Comparison of ENCODE assay signal across 38 mouse cellular contexts in the genomic region with DNA sequence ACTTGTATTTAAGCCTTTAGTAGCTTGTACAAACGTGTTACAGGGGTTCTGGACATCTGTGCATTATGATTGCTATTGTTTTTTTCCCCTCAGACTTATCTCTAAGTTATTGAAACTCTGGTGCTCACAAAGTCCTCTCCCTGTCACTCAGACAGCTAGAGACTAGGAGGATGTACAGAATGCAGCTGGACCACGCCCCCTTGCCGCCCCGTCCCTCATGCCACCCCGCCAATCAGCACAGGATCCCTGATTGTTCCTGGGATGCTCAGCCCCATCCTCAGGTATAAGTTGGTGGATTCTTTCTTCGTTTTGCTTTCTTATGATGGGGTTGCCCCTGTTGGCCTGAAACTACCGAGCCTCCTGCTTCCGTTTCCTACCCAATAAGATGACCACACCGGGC. TPM values are rescaled to one million over a fixed set of nuclear protein-coding genes. Genes with fewer than 3 reads are reported as not detected.
DNase-seq lines count a peak whose midpoint lies in the region; ATAC-seq and TF ChIP-seq lines count a peak whose summit lies in the region.
"Had no signal": no experiment of that assay in that cellular context is flagged by ENCODE, and none has a peak within 500 bp of the region (broad histone marks: within the 10 kb centered on the region; RNA-seq: fewer than 3 reads in every experiment).

No protein-coding gene starts in this region.

- H3K9ac ChIP-seq in heart, embryonic 14.5 days (ENCODE audit: low read length) = no peak overlapping the region
- H3K9ac ChIP-seq in kidney, embryonic 15.5 days = no peak overlapping the region
- H3K9ac ChIP-seq in midbrain, embryonic 15.5 days = no peak overlapping the region
- H3K9ac ChIP-seq in midbrain, postnatal 0 days (replicated peaks; ENCODE audit: low read length, poor library complexity, severe bottlenecking) = no peak overlapping the region
- H3K9ac ChIP-seq in midbrain, embryonic 16.5 days (ENCODE audit: low read depth, low read length) = no peak overlapping the region
- H3K9ac ChIP-seq: heart, embryonic 12.5 days; liver, embryonic 14.5 days had no signal

- no peak overlapping the region for H3K27ac ChIP-seq in heart, embryonic 14.5 days (replicated peaks in 1 of 2; ENCODE audit: control insufficient read depth in 1 of 2, insufficient read depth in 1 of 2, low read depth in 2 of 2, low read length in 2 of 2)
- H3K27ac ChIP-seq in heart, embryonic 10.5 days = no peak overlapping the region
- H3K27ac ChIP-seq in kidney, embryonic 15.5 days = peak overlapping the region; percentile 23
- no peak overlapping the region for H3K27ac ChIP-seq in midbrain, embryonic 15.5 days
- H3K27ac ChIP-seq in midbrain, postnatal 0 days (ENCODE audit: low read depth, low read length) = no peak overlapping the region
- no peak overlapping the region for H3K27ac ChIP-seq in midbrain, embryonic 16.5 days (ENCODE audit: low read length)
- H3K27ac ChIP-seq: liver, embryonic 14.5 days; macrophage; stomach, postnatal 0 days had no signal

- no peaks in the 10 kb centered on the region for H3K36me3 ChIP-seq in heart, embryonic 14.5 days (ENCODE audit: control insufficient read depth, insufficient read depth, low read length)
- H3K36me3 ChIP-seq in heart, embryonic 10.5 days = no peaks in the 10 kb centered on the region
- no peaks in the 10 kb centered on the region for H3K36me3 ChIP-seq in kidney, embryonic 15.5 days
- H3K36me3 ChIP-seq in midbrain, embryonic 15.5 days (replicated peaks) = no peaks in the 10 kb centered on the region
- no peaks in the 10 kb centered on the region for H3K36me3 ChIP-seq in midbrain, postnatal 0 days (ENCODE audit: insufficient read depth, low read length)
- no peaks in the 10 kb centered on the region for H3K36me3 ChIP-seq in midbrain, embryonic 16.5 days (ENCODE audit: control insufficient read depth, insufficient read depth, low read length)
- H3K36me3 ChIP-seq: heart, embryonic 12.5 days had no signal

- H3K9me3 ChIP-seq in heart, embryonic 14.5 days (ENCODE audit: control insufficient read depth, low read length) = no peaks in the 10 kb centered on the region
- no peaks in the 10 kb centered on the region for H3K9me3 ChIP-seq in heart, embryonic 10.5 days
- H3K9me3 ChIP-seq in kidney, embryonic 15.5 days (replicated peaks) = 0 out of 2 replicates have a peak, but pooled peaks cover 4% of the 10 kb centered on the region
- no peaks in the 10 kb centered on the region for H3K9me3 ChIP-seq in midbrain, embryonic 15.5 days
- H3K9me3 ChIP-seq in midbrain, postnatal 0 days (ENCODE audit: low read length) = 0 out of 2 replicates have a peak, but pooled peaks cover 3% of the 10 kb centered on the region
- no peaks in the 10 kb centered on the region for H3K9me3 ChIP-seq in midbrain, embryonic 16.5 days (replicated peaks; ENCODE audit: control insufficient read depth, low read length, poor library complexity, severe bottlenecking)

- no peaks in the 10 kb centered on the region for H3K27me3 ChIP-seq in heart, embryonic 14.5 days (ENCODE audit: control insufficient read depth, insufficient read depth, low read length)
- no peaks in the 10 kb centered on the region for H3K27me3 ChIP-seq in heart, embryonic 10.5 days (ENCODE audit: insufficient read depth, poor library complexity, severe bottlenecking)
- no peaks in the 10 kb centered on the region for H3K27me3 ChIP-seq in kidney, embryonic 15.5 days
- H3K27me3 ChIP-seq in midbrain, embryonic 15.5 days (replicated peaks) = no peaks in the 10 kb centered on the region
- H3K27me3 ChIP-seq in midbrain, postnatal 0 days (ENCODE audit: insufficient read depth, low read length) = no peaks in the 10 kb centered on the region
- H3K27me3 ChIP-seq in midbrain, embryonic 16.5 days (ENCODE audit: control insufficient read depth, insufficient read depth, low read depth, low read length) = no peaks in the 10 kb centered on the region
- H3K27me3 ChIP-seq: heart, embryonic 12.5 days had no signal

- no peak for TF ChIP-seq CTCF in midbrain, postnatal 0 days (IDR thresholded peaks at IDR 0.05)

- no peak for DNase-seq in heart, embryonic 10.5 days (ENCODE audit: low spot score)
- no peak for DNase-seq in kidney, postnatal 10 days
- no peak for DNase-seq in midbrain, postnatal 0 days (ENCODE audit: low spot score)
- DNase-seq: adrenal gland, adult 2 months; cerebellum, adult 2 months; cerebellum, postnatal 14 days; gastrocnemius, postnatal 25 days; heart, adult 18-20 months; heart, postnatal 14 days; liver; lung, adult 2 months; lung, postnatal 10 days; right cerebral cortex, postnatal 4 days; thymus, adult 2 months; thymus, postnatal 36 days had no signal

- peaks cover 2 to 11% of the 10 kb centered on the region in 2 experiments; a peak in 3 of 4 replicates for H3K4me1 ChIP-seq in heart, embryonic 14.5 days (ENCODE audit: control insufficient read depth in 2 of 2, insufficient read depth in 2 of 2, low read length in 2 of 2)
- H3K4me1 ChIP-seq in heart, embryonic 10.5 days = peaks cover 10% of the 10 kb centered on the region
- peaks cover 8% of the 10 kb centered on the region for H3K4me1 ChIP-seq in kidney, embryonic 15.5 days
- no peaks in the 10 kb centered on the region for H3K4me1 ChIP-seq in midbrain, embryonic 15.5 days
- no peaks in the 10 kb centered on the region for H3K4me1 ChIP-seq in midbrain, postnatal 0 days (ENCODE audit: insufficient read depth, low read length)
- H3K4me1 ChIP-seq in midbrain, embryonic 16.5 days (ENCODE audit: control insufficient read depth, insufficient read depth, low read length) = no peaks in the 10 kb centered on the region
- H3K4me1 ChIP-seq: heart, embryonic 12.5 days had no signal

- WGBS in heart, embryonic 14.5 days = 37% methylated on average over 9 of the region's 9 CpGs
- WGBS in heart, embryonic 10.5 days = 37% methylated on average over 9 of the region's 9 CpGs
- 33% methylated on average over 9 of the region's 9 CpGs for WGBS in kidney, embryonic 15.5 days
- WGBS in midbrain, embryonic 15.5 days = 30% methylated on average over 9 of the region's 9 CpGs
- 35% methylated on average over 9 of the region's 9 CpGs for WGBS in midbrain, postnatal 0 days
- WGBS in midbrain, embryonic 16.5 days = 25% methylated on average over 9 of the region's 9 CpGs

- H3K4me3 ChIP-seq in heart, embryonic 14.5 days (ENCODE audit: control insufficient read depth in 1 of 2, insufficient read depth in 1 of 2, low read depth in 1 of 2, low read length in 2 of 2) = no peak overlapping the region
- H3K4me3 ChIP-seq in heart, embryonic 10.5 days = no peak overlapping the region
- no peak overlapping the region for H3K4me3 ChIP-seq in kidney, embryonic 15.5 days (replicated peaks)
- H3K4me3 ChIP-seq in midbrain, embryonic 15.5 days = no peak overlapping the region
- no peak overlapping the region for H3K4me3 ChIP-seq in midbrain, postnatal 0 days (ENCODE audit: low read depth, low read length)
- no peak overlapping the region for H3K4me3 ChIP-seq in midbrain, embryonic 16.5 days (ENCODE audit: low read depth, low read length)
- H3K4me3 ChIP-seq: heart, embryonic 12.5 days had no signal

- H3K4me2 ChIP-seq in heart, embryonic 14.5 days (ENCODE audit: low read length) = peak overlapping the region; percentile 20; the same call in 1 of the 2 replicates
- peak overlapping the region; percentile 38 for H3K4me2 ChIP-seq in kidney, embryonic 15.5 days
- H3K4me2 ChIP-seq in midbrain, embryonic 15.5 days = 0 out of 2 replicates have a peak overlapping the region, but pooled peaks have one; percentile 24
- no peak overlapping the region for H3K4me2 ChIP-seq in midbrain, postnatal 0 days (ENCODE audit: low read depth, low read length, poor library complexity, severe bottlenecking)
- peak overlapping the region; percentile 31; the same call in 1 of the 2 replicates for H3K4me2 ChIP-seq in midbrain, embryonic 16.5 days (ENCODE audit: low read length)
- H3K4me2 ChIP-seq: heart, embryonic 12.5 days had no signal

- ATAC-seq in heart, embryonic 14.5 days (ENCODE audit: insufficient number of reproducible peaks, insufficient read depth, low FRiP score, low read depth) = no peak
- 0 out of 2 replicates have a peak, but pooled peaks have one; percentile 33 for ATAC-seq in kidney, embryonic 15.5 days (replicated peaks; ENCODE audit: low FRiP score)
- no peak for ATAC-seq in midbrain, embryonic 15.5 days (replicated peaks)
- ATAC-seq in midbrain, postnatal 0 days (ENCODE audit: low FRiP score) = no peak
- no peak for ATAC-seq in midbrain, embryonic 16.5 days
- ATAC-seq: activated CD4-positive, CD25-positive, alpha-beta regulatory T cell, adult 4 months; CD4-positive, CD25-positive, alpha-beta regulatory T cell, adult 4 months; forebrain, embryonic 14.5 days; intestine, embryonic 16.5 days had no signal

RNA-seq across cellular contexts. Expression of gene Eddm3b, which starts 0.8 kb away (rescaled TPM):
- not detected in 2 replicates for polyA plus RNA-seq in heart, embryonic 14.5 days (2014; fragmentation: Nextera tagmentation; extraction: Ambion mirVana)
- 0.13 TPM in 1 of 2 replicates, not detected in the other for polyA plus RNA-seq in heart, embryonic 10.5 days (2016; fragmentation: Nextera tagmentation; extraction: Ambion mirVana)
- polyA plus RNA-seq in kidney, embryonic 15.5 days (2015; fragmentation: Nextera tagmentation; extraction: Ambion mirVana) = 2.0 and 2.1 TPM in 2 replicates
- not detected in 2 replicates for polyA plus RNA-seq in midbrain, embryonic 15.5 days (2015; fragmentation: Nextera tagmentation; extraction: Ambion mirVana)
- total RNA-seq in midbrain, postnatal 0 days (2014; rRNA removed) = not detected in 2 replicates
- 0.11 TPM in 1 of 2 replicates, not detected in the other for polyA plus RNA-seq in midbrain, postnatal 0 days (2015; fragmentation: Nextera tagmentation; extraction: Ambion mirVana)
- polyA plus RNA-seq in midbrain, embryonic 16.5 days (2015; fragmentation: Nextera tagmentation; extraction: Ambion mirVana) = not detected in 2 replicates
- total RNA-seq: adrenal gland, adult 2 months; gastrocnemius, adult 18-20 months; gastrocnemius, postnatal 25 days; heart, adult 18-20 months; heart, postnatal 14 days; layer of hippocampus, adult 18-20 months; layer of hippocampus, postnatal 10 days; left cerebral cortex, adult 18-20 months; left cerebral cortex, postnatal 14 days; neutrophil, adult 5-6 weeks had no signal
- polyA plus RNA-seq: activated CD4-positive, CD25-positive, alpha-beta regulatory T cell, adult 4 months; adrenal gland, adult 2 months; CD4-positive, CD25-positive, alpha-beta regulatory T cell, adult 4 months; cerebellum, adult 2 months; cortical plate, adult 2 months; forebrain, embryonic 14.5 days; frontal cortex, adult 2 months; heart, embryonic 12.5 days; intestine, embryonic 16.5 days; limb, embryonic 11.5 days; liver, embryonic 14.5 days; lung, adult 2 months; macrophage; neural tube, embryonic 11.5 days; spleen, adult 2 months; stomach, postnatal 0 days; thymus, adult 2 months had no signal

RNA-seq across cellular contexts. Expression of gene Rnase6, which starts 10.2 kb away (rescaled TPM):
- 0.24 and 1.0 TPM in 2 replicates for polyA plus RNA-seq in heart, embryonic 14.5 days (2014; fragmentation: Nextera tagmentation; extraction: Ambion mirVana)
- 0.14 and 0.87 TPM in 2 replicates for polyA plus RNA-seq in heart, embryonic 10.5 days (2016; fragmentation: Nextera tagmentation; extraction: Ambion mirVana)
- polyA plus RNA-seq in kidney, embryonic 15.5 days (2015; fragmentation: Nextera tagmentation; extraction: Ambion mirVana) = 0.52 and 1.3 TPM in 2 replicates
- polyA plus RNA-seq in midbrain, embryonic 15.5 days (2015; fragmentation: Nextera tagmentation; extraction: Ambion mirVana) = 1.1 and 1.3 TPM in 2 replicates
- total RNA-seq in midbrain, postnatal 0 days (2014; rRNA removed) = 1.3 and 2.5 TPM in 2 replicates
- polyA plus RNA-seq in midbrain, postnatal 0 days (2015; fragmentation: Nextera tagmentation; extraction: Ambion mirVana) = 1.9 and 2.5 TPM in 2 replicates
- 0.77 and 0.91 TPM in 2 replicates for polyA plus RNA-seq in midbrain, embryonic 16.5 days (2015; fragmentation: Nextera tagmentation; extraction: Ambion mirVana)
- total RNA-seq: gastrocnemius, postnatal 25 days; left cerebral cortex, adult 18-20 months; left cerebral cortex, postnatal 14 days had no signal

RNA-seq across cellular contexts. Expression of gene Ang, which starts 22.5 kb away (rescaled TPM):
- polyA plus RNA-seq in heart, embryonic 14.5 days (2014; fragmentation: Nextera tagmentation; extraction: Ambion mirVana) = 3.8 and 4.8 TPM in 2 replicates
- 1.8 and 3.0 TPM in 2 replicates for polyA plus RNA-seq in heart, embryonic 10.5 days (2016; fragmentation: Nextera tagmentation; extraction: Ambion mirVana)
- 8.4 and 9.8 TPM in 2 replicates for polyA plus RNA-seq in kidney, embryonic 15.5 days (2015; fragmentation: Nextera tagmentation; extraction: Ambion mirVana)
- polyA plus RNA-seq in midbrain, embryonic 15.5 days (2015; fragmentation: Nextera tagmentation; extraction: Ambion mirVana) = 4.5 and 4.8 TPM in 2 replicates
- total RNA-seq in midbrain, postnatal 0 days (2014; rRNA removed) = 2.1 and 3.2 TPM in 2 replicates
- polyA plus RNA-seq in midbrain, postnatal 0 days (2015; fragmentation: Nextera tagmentation; extraction: Ambion mirVana) = 2.3 and 3.3 TPM in 2 replicates
- 3.1 and 3.2 TPM in 2 replicates for polyA plus RNA-seq in midbrain, embryonic 16.5 days (2015; fragmentation: Nextera tagmentation; extraction: Ambion mirVana)

RNA-seq across cellular contexts. Expression of gene Rnase4, which starts 22.6 kb away (rescaled TPM):
- 25.0 and 29.7 TPM in 2 replicates for polyA plus RNA-seq in heart, embryonic 14.5 days (2014; fragmentation: Nextera tagmentation; extraction: Ambion mirVana)
- polyA plus RNA-seq in heart, embryonic 10.5 days (2016; fragmentation: Nextera tagmentation; extraction: Ambion mirVana) = 6.3 and 8.9 TPM in 2 replicates
- polyA plus RNA-seq in kidney, embryonic 15.5 days (2015; fragmentation: Nextera tagmentation; extraction: Ambion mirVana) = 37.8 and 40.5 TPM in 2 replicates
- polyA plus RNA-seq in midbrain, embryonic 15.5 days (2015; fragmentation: Nextera tagmentation; extraction: Ambion mirVana) = 13.9 and 15.6 TPM in 2 replicates
- total RNA-seq in midbrain, postnatal 0 days (2014; rRNA removed) = 27.2 and 29.3 TPM in 2 replicates
- 14.9 and 15.1 TPM in 2 replicates for polyA plus RNA-seq in midbrain, postnatal 0 days (2015; fragmentation: Nextera tagmentation; extraction: Ambion mirVana)
- polyA plus RNA-seq in midbrain, embryonic 16.5 days (2015; fragmentation: Nextera tagmentation; extraction: Ambion mirVana) = 13.6 and 15.2 TPM in 2 replicates

RNA-seq across cellular contexts. Expression of gene Rnase1, which starts 33.1 kb away (rescaled TPM):
- 0.47 and 1.1 TPM in 2 replicates for polyA plus RNA-seq in heart, embryonic 14.5 days (2014; fragmentation: Nextera tagmentation; extraction: Ambion mirVana)
- not detected in 2 replicates for polyA plus RNA-seq in heart, embryonic 10.5 days (2016; fragmentation: Nextera tagmentation; extraction: Ambion mirVana)
- polyA plus RNA-seq in kidney, embryonic 15.5 days (2015; fragmentation: Nextera tagmentation; extraction: Ambion mirVana) = 0.17 and 1.00 TPM in 2 replicates
- polyA plus RNA-seq in midbrain, embryonic 15.5 days (2015; fragmentation: Nextera tagmentation; extraction: Ambion mirVana) = 0.34 TPM in 1 of 2 replicates, not detected in the other
- 1.0 TPM in 1 of 2 replicates, not detected in the other for total RNA-seq in midbrain, postnatal 0 days (2014; rRNA removed)
- polyA plus RNA-seq in midbrain, postnatal 0 days (2015; fragmentation: Nextera tagmentation; extraction: Ambion mirVana) = 0.34 and 0.78 TPM in 2 replicates
- polyA plus RNA-seq in midbrain, embryonic 16.5 days (2015; fragmentation: Nextera tagmentation; extraction: Ambion mirVana) = 0.57 TPM in 1 of 2 replicates, not detected in the other
- total RNA-seq: gastrocnemius, postnatal 25 days; heart, postnatal 14 days; neutrophil, adult 5-6 weeks had no signal
- polyA plus RNA-seq: activated CD4-positive, CD25-positive, alpha-beta regulatory T cell, adult 4 months; adrenal gland, adult 2 months; CD4-positive, CD25-positive, alpha-beta regulatory T cell, adult 4 months; heart, embryonic 12.5 days; liver, embryonic 14.5 days; macrophage had no signal
